Mouse (Mus musculus) lung, adult 2 months (tissue): Measurements from ENCODE around the gene Ctbp2. TPM values are rescaled to one million over a fixed set of nuclear protein-coding genes. Genes with fewer than 3 reads are reported as not detected.

Source experiments
- DNase-seq: peaks from one replicate; pipeline ENCODE4 v3.0.0; 2022
- H3K4me1 ChIP-seq: fragments of 200-500 bp; 2 replicates; pipeline ENCODE4 v1.6.1; 2011; ENCODE audit warnings: low read length; ENCODE audit not compliant: control insufficient read depth, insufficient read depth
- H3K4me3 ChIP-seq: fragments of 200-500 bp; replicated peaks from 2 replicates; pipeline ENCODE3; 2011; ENCODE audit warnings: low read depth, mild to moderate bottlenecking, control low read depth, low read length; ENCODE audit errors: extremely low read depth
- CTCF ChIP-seq: fragments of 200-500 bp; IDR thresholded peaks from 2 replicates; pipeline ENCODE4 v1.5.1; 2011; ENCODE audit warnings: mild to moderate bottlenecking, low read length, control low read depth; ENCODE audit not compliant: insufficient read depth
- POLR2A ChIP-seq: fragments of 200-500 bp; IDR thresholded peaks from 2 replicates; pipeline ENCODE4 v1.6.1; 2011; ENCODE audit warnings: low read depth, mild to moderate bottlenecking, control low read depth, low read length, borderline replicate concordance; ENCODE audit errors: extremely low read depth
- WGBS: fragments of 180-500 bp; shearing (Covaris S2); methylation state at CpG from one replicate; pipeline ENCODE4 v1.1.7; 2018; 5-methylcytosine and 5-hydroxymethylcytosine counted together
- polyA plus RNA-seq: library from polyadenylated mRNA; depleted of rRNA; stranded (reverse); fragments of >200 nt; gene quantifications from 2 replicates; pipeline ENCODE4 v1.2.3, GENCODE M21; 2012; rRNA removed

The Ctbp2 gene
- polyA plus RNA-seq, 1 experiment = 65.8 TPM

- Histone ChIP-seq H3K4me1 (peaks cover 5% of the 10 kb centered on the region), H3K4me3 (no peak overlapping the region)
- WGBS = 68% methylated on average over 2 of the region's 2 CpGs
- DNase-seq = no peak
- TF ChIP-seq POLR2A = no peak
- TF ChIP-seq CTCF = no peak
Observed at GRCm38 (mm10) chr7:132940569-132940968, 183.6 kb downstream of the Ctbp2 start.

- no peak overlapping the region for H3K4me3 ChIP-seq
- no peak for DNase-seq
- peaks cover 5% of the 10 kb centered on the region for H3K4me1 ChIP-seq
- TF ChIP-seq POLR2A = no peak
- no peak for TF ChIP-seq CTCF
- WGBS = 79% methylated on average over 2 of the region's 2 CpGs
Observed at GRCm38 (mm10) chr7:132939118-132939517, 185.0 kb downstream of the Ctbp2 start.

Other genes with a start within 250 kb of the Ctbp2 start
- gene Zranb1, start 193.2 kb downstream of the Ctbp2 start, polyA plus RNA-seq = 5.4 and 10.2 TPM in 2 replicates
- gene Fgfr2, start 1.0 kb downstream of the Ctbp2 start, polyA plus RNA-seq = 74.1 and 114 TPM in 2 replicates